Mouse (Mus musculus) left cerebral cortex, postnatal 36 days (tissue): Measurements from ENCODE around the gene Ddx56. TPM values are rescaled to one million over a fixed set of nuclear protein-coding genes. Genes with fewer than 3 reads are reported as not detected.

Source experiments
- DNase-seq, 2 experiments: peaks; one replicate each; pipeline ENCODE4 v3.0.0; 2021 to 2022; ENCODE audit warnings: low spot score in 2 of 2, mixed read lengths in 1 of 2
- intact Hi-C: fragments of 180-260 bp; cut with DNase I; formaldehyde crosslinking; loops from one replicate; pipeline ENCODE4 v1.15.1; 2025
- total RNA-seq, 2 experiments: library from RNA; stranded (reverse); gene quantifications; 2 replicates each; pipeline ENCODE4 v1.2.3; 2021

The Ddx56 gene
- 10 to 100 TPM; 45.8 to 46.5 TPM for total RNA-seq

DNA sequence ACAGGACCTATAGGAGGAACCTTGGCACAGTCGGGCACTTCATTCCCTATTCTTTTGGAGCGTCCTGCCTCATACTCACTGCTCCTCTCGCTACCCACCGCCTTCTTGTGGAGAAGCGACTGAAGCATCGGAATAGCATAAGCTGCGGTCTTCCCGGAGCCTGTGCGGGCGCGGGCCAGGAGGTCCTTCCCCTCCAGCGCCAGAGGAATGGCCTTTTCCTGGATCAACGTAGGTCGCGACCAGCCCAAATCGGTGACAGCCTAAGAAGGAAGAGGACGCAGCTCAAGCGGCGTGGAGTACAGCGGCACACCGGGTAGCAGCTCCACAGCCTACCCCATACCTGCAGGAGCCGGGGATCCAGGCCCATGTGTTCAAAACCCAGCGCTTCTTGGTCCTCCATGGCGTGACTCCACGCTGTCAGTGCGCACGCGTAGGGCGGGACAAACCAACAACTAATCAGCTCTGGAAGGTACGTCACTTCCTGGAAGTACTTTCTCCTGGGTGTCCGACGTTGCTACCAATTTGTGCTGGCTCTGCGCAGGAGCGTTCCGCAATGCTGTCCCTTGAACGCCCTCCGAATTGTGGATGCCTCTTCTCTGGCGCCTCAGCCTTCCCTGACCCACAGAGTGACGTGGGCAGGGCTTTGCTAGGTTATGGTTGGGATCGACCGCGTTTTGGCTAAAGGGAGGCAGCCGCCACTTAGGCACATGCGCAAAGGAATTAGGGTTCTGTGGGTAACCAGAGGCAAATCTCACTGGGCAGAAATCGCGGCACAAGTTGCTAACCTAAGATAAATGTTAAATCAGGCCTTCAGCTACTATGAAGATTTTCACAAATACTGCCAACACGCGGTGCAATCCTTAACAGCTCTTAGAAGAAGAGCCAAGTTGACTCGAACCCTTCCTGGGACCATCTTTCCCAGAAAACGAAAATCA is at the start of gene Ddx56:
Gene Ddx56 (minus strand): TSS at position 453 of the 935 bp plus-strand sequence.
- peak; percentile 90 for DNase-seq
- intact Hi-C loops, result loop anchor here (5.0 to 10.0 kb wide), 2 partner anchors 65 to 153 kb away; partner anchors contain the start of genes A730071L15Rik and Nudcd3

DNA sequence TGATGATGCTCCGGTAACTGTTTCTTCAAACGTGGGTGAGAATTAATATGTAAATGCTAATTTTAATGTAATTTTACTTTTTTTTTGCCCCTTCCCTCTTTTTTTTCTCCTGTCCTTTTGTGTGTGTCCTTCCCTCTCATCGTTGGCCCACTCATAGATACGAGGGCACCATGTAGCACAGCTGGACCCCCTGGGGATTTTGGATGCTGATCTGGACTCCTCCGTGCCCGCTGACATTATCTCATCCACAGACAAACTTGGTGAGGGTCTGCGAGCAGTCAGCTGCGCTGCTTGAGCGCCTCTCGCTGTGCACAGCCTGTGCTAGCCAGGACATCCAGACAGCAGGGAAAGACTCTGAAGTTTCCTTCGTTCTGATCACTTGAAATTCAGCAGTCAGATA is 49.2 kb upstream of the Ddx56 start:
- DNase-seq, result no peak
- intact Hi-C loops, result no loop called here

DNA sequence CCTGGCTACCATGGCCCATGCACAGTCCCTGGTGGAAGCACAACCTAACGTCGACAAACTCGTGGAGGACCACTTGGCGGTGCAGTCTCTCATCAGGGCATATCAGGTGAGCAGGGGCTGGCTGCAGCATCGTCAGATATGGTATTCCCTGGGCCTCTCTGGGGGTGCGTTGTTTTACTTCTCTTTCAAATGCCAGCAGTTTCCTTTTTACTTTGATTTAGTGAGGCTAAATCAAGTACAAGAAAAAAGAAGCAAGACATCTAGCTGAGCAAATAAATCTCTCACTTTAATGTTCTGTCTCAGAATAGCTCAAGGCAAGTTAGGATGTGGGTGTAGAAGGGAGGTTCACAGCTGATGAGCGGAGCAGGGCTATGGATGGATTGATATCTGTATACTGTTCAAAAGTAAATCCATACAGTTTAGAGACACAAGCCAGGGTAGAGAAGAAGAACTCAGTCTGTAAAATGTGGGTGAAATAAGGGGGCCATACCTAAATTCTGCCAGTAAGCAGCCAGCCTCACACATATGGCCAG is 46.4 kb upstream of the Ddx56 start:
- DNase-seq, result peak in 1 of 2 experiments; percentile 11

DNA sequence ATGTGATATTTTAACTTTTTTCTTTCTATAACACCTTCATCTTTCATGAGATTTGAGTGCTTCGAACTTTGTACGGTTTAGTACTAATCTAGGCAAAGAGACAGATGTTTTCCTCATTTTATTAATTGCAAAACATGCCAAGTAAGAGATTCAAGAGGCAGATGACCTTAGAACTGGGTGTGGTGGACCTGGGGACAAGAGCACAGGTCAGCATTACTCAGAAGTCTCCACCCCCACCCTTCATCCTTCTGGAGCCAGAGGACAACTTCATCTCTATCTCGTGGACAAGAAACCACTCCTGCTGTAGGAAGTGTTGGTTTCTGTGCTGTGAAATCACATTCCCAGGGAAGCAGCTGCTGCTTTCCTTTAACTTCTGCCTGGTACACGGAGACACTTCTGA is 40.6 kb upstream of the Ddx56 start:
- no peak for DNase-seq
- intact Hi-C loops, result no loop called here

More for the DNA sequence above, 46.4 kb upstream of the Ddx56 start:
- intact Hi-C loops, result no loop called here

DNA sequence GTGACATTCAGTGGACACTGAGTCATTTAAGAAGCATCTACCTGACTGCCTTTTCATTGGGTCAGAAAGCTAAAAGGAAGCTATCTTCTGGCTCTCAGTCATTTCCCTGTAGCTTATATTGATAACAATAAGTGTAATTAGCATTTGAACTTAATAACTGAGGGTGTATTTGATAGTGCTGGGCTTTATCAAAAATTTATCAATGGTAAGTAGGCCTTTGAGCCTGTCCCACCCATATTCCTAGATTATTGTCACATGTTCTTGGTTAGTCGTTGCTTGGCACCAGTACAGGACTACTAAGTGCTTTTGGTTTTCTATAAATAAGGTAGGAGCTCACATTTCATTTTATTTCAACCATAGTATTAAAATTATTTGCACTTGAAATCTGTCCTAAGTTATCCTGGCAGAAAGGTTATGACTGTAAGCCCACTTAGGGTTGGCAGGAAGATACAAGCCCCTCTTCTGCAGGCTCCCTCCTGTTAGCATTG is 38.4 kb upstream of the Ddx56 start:
- DNase-seq, result no peak
- intact Hi-C loops, result no loop called here

DNA sequence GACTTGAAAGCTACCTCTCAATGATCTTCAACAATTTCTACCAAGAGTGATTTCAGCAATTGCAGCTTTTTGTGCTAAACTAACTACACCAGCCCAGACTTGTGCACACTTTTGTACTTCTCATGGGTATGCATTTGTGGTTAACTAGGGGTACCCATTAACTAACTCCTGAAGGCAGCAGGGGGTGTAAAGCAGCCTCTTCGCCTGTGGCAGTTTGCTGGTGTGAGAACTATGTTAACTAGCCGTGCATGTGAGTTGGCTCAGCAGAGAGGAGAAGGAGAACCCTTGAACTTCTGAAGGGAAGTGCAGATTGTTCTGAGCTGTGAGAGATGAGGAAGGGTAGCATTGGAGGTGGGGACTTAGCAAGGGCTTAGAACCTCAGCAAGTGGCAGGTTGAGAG is 35.2 kb upstream of the Ddx56 start:
- intact Hi-C loops, result no loop called here
- no peak for DNase-seq

DNA sequence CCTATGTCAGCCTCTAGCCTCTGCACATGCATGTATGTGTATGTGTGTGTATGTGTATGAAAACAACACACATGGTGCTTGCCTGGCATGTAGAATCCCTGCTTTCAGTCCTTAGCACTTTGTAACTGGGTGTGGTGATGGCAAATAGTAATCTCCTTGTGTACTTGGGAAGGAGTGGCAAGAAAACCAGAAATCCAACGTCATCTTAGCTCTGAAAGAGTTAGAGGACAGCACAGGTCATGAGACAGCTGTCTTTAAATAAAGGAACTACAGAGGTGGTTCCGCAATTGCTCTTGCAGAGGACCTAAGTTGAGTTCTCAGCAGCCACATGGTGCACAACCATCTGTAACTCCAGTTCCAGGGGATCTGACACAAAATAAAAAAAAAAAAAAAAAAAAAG is 31.9 kb upstream of the Ddx56 start:
- no peak for DNase-seq
- intact Hi-C loops, result no loop called here

DNA sequence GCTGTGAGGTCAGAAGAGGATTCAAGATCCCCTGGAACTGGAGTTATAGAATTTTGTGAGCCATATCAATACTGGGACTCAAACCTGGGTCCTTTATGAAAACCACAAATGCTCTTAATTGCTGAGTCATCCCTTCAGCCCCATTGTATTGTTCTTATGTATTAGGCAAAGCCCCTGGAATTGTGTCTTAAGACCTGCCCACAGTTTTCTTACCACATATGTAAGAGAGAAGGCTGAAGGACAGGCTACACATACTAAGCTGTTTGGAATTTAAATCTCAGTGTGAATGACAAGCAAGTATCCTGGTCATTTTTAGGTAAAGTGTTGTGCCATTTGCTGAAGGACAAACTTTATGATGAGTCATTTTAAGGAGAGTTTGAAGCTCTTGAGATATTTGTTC is 28.5 kb upstream of the Ddx56 start:
- no peak for DNase-seq
- intact Hi-C loops, result no loop called here

DNA sequence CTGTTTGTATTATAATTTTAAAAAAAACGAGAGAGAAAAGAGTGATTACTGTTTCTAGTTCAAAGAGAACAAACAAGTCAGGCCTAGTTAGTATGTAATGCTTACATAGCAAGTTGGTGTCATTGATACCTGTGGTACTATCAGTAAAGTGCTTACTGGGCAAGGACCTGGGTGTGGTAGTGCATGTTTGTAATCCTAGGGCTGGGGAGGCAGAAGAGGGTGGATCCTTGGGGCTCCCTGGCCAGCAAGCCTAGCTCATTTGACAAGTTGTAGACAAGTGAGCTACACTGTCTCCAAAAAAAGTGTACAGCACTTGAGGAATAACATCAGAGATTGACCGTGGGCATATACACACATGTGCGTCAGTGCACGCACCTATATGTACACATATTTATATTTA is 27.1 kb upstream of the Ddx56 start:
- no peak for DNase-seq
- intact Hi-C loops, result no loop called here

DNA sequence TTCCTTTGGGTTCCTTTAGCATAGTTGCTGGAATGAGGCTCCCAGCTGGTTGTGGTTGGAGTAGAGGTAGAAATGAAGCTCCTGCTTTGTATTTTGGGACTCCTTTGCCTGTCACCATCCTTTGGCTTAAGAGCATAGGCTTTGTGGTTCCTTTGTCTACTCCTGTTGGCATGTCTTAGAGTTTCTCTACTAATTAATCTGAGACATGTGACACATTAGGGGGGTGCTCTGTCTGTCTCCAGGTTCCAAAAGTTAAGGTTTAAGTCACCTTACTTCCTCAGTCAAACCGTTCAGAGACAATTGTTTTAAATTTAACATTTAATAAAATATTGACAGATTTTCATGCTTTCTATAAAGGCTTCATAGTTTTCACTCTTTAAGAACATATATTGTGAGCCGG is 26.0 kb upstream of the Ddx56 start:
- intact Hi-C loops, result no loop called here
- no peak for DNase-seq

DNA sequence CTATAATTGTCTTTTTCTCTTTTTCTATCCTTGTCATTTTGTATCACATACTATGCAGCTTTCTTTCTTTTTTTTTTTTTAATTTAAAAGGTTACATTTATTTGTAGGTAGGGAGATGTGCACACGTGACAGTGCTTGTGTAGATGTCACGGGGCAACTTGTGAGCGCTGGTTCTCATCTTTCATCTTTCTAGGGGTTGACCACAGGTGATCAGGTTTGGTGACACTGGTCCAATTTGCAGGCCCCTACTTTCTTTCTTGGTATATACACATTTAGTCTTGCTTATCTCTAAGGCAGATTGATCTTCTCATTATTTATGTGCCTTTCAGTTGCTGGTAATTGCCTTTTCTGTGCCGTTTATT is 25.4 kb upstream of the Ddx56 start:
- intact Hi-C loops, result no loop called here
- no peak for DNase-seq

DNA sequence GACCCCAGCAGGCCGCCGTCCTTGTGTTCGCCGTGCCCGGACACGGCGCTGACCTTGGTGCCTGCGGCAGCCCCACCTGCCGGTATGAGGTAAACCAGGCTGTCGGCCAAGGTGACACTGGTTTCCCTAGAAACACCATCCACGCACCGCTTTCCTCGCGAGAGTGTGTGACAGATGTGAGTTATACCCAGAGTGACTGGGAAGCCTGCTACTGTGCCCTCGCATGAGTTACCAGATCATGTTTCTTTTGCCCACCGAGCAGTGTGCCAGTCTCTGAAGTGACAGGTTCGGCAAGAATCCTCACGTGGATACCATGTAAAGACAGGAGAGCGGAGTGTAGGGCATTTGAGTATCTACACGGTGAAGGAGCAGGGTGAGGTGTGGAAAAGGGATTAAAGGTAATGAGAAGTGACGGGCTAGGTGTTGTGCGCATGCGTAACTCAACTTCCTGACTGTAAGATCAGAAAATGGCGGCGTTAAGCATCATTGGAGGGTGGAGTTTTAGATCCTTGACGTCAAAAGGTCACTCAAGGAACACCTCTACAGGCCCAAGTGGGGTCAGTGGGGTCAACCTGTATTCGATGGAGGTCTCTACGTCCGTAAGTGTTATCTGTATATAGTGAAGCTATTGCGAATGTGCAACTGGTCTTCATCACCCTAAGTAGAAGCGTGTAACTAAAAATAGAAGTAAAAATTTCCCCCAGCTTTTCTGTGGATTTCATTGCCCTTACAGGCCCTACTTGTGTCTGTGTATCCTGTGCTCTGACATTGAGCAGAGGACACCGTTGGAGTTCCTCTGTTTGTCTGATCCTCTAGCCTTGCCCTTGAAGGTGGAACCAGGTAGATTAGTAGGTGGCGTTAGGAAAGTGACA is 24.8 kb upstream of the Ddx56 start:
- DNase-seq, result no peak
- intact Hi-C loops, result no loop called here

DNA sequence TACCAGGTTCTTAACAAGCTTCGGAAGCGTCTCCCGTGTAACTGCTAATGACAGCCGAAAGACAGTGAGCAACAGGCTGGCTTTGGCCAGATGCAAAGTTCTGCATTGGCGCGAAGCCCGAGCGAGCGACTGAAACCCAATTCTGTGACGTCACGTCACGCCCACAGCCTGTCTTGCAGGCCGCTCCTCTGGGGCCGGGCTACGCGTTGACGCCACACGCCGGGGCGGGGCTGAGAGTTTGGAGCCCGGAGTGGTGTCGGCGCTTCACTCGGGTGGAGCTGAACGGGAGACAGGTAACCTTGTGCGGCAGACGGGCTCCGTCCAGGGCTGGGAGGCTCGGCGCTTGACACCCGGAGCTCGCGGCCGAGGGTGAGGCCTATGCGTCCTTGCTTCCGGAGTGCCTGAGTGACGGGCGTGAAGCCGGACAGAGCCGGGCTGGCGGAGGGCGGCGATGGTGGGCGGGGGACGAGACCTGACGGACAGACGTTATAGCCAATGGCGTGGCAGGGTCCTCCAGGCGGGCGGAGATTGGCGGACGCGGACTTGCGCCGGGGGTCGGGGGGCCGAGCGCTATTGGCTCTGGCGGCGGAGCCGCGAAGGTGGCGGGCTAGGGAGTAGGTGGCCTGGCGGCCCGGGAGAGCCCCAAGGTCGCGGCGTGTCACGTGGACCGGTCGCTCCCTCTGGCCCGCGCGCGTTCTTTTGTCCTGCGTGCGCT is 24.0 kb upstream of the Ddx56 start, which contains the start of gene Ogdh:
Gene Ogdh (plus strand): TSS at position 233 of the 715 bp plus-strand sequence.
- intact Hi-C loops, result no loop called here
- peak; percentile 98 to 99 for DNase-seq

DNA sequence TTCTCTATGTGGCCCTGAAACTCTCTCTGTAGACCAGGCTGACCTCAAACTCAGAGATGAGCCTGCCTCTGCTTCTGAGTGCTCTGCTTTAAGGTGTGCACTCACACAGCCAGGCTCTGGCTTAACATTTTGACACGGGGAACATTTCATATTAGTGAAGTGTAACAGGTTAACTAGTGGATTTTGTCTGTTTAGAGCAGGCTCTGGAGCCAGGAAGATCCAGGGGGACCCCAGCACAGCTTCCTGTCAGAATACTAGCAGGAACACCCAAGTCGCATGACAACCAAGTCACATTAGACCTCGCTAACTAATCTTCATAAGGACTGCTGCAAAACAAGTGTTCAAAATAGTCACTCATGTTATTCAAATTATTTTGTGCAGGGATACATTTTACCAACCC is 23.3 kb upstream of the Ddx56 start:
- DNase-seq, result no peak
- intact Hi-C loops, result no loop called here

DNA sequence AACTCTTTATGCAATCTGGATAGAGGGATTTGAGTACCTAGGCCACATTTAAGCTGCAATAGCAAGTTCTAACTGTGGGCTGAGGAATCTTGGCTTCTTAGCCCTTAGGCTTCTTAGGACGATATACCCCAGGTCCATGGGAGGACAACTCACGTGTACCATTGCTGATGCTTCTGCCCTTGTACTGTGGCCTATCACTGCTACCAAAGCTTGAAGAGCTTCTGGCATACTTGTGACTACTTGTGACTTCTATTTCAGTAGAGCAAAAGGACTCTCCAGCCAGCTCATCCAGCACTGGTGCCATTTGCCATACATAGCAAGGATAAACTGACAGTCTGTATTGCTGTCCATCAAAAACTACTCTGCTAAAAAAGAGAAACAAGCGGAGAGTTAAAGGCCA is 22.6 kb upstream of the Ddx56 start:
- DNase-seq, result no peak
- intact Hi-C loops, result no loop called here

DNA sequence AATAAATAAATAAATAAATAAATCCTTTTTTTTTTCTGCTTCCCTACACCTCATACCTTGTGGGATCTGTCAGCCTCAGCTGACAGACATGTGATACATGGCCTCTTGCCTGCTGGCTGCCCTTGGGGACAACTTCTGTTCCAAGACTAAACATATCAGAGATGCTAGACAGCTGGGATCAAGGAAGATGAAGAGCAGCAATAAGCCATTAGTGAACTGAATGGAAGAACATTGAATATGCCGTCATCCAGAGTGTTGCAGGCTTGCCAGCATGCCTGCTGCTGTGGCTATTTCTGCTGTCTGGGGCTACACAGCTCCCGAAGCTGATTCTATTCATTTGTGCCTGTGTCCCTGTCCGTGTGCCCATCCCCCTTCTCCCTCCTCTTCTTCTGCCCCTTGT is 15.4 kb upstream of the Ddx56 start:
- DNase-seq, result no peak
- intact Hi-C loops, result no loop called here

DNA sequence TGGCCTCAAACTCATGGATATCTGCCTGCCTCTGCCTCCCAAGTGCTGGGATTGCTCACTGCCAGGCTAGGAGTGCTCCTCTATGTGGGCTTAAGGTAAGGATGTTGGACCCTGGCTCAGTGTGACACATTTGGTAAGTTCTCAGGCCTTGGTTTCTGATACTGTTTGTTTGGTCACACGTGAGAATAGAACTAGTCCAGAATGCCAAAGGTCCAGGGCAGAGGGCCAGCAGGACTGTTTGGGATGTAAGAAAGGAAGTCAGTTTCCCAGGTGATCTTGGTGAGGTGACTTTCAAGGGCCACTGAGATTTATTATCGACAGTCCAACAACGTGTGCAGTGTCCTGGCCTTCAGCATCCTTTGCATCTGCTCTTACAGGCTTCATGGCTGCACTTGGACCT is 8.9 kb upstream of the Ddx56 start:
- DNase-seq, result no peak
- intact Hi-C loops, result no loop called here

DNA sequence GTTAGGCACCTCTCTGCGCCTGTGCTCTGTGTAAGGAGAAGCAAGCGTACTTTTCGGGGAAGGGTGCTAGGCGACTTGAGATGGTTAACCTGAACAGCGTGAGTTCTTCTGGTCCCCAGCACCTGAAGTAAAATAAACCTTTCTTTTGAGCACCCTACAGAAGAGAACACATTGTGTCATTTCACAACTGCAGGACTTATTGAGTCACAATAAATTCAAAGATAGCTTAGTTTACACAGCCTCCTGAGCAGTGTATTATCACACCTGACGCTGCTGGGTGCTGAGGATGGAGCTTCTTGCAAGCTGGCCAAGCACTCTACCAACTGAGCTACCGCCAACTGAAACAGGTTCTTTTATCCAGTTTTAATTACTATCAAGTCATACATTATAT is 7.5 kb upstream of the Ddx56 start:
- intact Hi-C loops, result no loop called here
- no peak for DNase-seq

DNA sequence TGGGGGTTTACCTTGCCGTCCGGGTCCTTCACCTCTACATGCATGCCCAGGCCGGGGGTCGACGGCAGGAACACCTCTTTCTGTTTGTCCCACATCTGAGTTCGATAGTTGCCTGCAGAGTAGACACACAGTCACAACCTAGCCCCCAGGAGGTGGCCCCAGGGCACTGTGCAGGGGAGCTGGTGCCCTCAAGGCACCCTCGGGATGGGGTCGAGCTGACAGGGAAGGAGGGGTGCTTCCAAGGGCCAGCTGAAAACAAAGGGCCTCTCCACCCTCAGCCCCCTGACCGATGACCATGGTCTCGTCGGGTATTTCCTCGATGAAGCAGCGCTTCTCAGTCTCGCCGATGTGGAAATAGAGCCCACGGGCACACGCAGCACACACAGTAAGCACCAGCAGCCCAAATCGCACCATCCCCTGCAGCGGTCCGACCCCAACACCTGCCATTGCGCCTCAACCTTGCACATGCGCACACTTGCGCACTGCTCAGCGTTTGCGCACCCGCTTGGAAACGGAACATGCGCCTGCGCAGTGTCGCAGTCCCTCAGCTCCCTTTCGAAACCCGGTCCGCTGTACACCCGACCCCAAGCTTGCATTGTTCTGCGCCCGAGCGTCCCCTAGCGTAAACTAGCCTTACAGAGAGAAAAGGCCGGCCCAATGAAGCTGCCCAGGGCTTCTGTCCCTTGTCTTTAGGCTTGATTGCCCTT is 7.0 kb upstream of the Ddx56 start, which contains the start of gene Tmed4:
Gene Tmed4 (minus strand): TSS at position 484 of the 707 bp plus-strand sequence.
- DNase-seq, result peak; percentile 97 to 98
- intact Hi-C loops, result no loop called here
